Mouse (Mus musculus) forebrain, embryonic 12.5 days (tissue): ENCODE results near the gene Fzd2. TPM values are rescaled to one million over a fixed set of nuclear protein-coding genes. Genes with fewer than 3 reads are reported as not detected.

Experiments
- polyA plus RNA-seq: library from polyadenylated mRNA; unstranded; fragments of >200 nt; fragmentation: Nextera tagmentation; extraction: Ambion mirVana; gene quantifications from 2 replicates; pipeline ENCODE4 v1.2.1, GENCODE M21; 2016

Fzd2 gene
- polyA plus RNA-seq, 1 experiment from 2014 or later: 42.2 TPM

Other genes with a start within 250 kb of the Fzd2 start
- gene Slc4a1, start 238.2 kb upstream of the Fzd2 start, polyA plus RNA-seq: 21.2 and 25.7 TPM in 2 replicates
- gene Rundc3a, start 211.0 kb upstream of the Fzd2 start, polyA plus RNA-seq: 103 and 113 TPM in 2 replicates
- gene Slc25a39, start 196.4 kb upstream of the Fzd2 start, polyA plus RNA-seq: 173 TPM in 2 replicates
- 55.5 and 57.6 TPM in 2 replicates for gene Grn, start 174.1 kb upstream of the Fzd2 start, polyA plus RNA-seq
- 13.3 and 15.2 TPM in 2 replicates for gene Fam171a2, start 156.7 kb upstream of the Fzd2 start, polyA plus RNA-seq
- gene Itga2b, start 134.3 kb upstream of the Fzd2 start, polyA plus RNA-seq: 3.5 and 4.5 TPM in 2 replicates
- 66.6 and 67.9 TPM in 2 replicates for gene Gpatch8, start 48.0 kb upstream of the Fzd2 start, polyA plus RNA-seq
- 11.7 and 12.5 TPM in 2 replicates for gene Gm11627, start 24.9 kb upstream of the Fzd2 start, polyA plus RNA-seq
- gene Meioc, start 59.3 kb downstream of the Fzd2 start, polyA plus RNA-seq: 0.19 and 0.21 TPM in 2 replicates
- gene Ccdc43, start 93.4 kb downstream of the Fzd2 start, polyA plus RNA-seq: 55.1 and 57.7 TPM in 2 replicates
- 22.7 and 23.0 TPM in 2 replicates for gene Adam11, start 157.0 kb downstream of the Fzd2 start, polyA plus RNA-seq
- 90.5 and 103 TPM in 2 replicates for gene Gjc1, start 215.3 kb downstream of the Fzd2 start, polyA plus RNA-seq
- gene Higd1b, start 231.5 kb downstream of the Fzd2 start, polyA plus RNA-seq: not detected in 2 replicates